Mouse (Mus musculus) liver (tissue): ENCODE measurements around the gene Zfp952.
A peak's percentile ranks its signal among the peaks of the same experiment; 100 is the strongest.
"Not testable (repeated sequence)": the region's sequence is repeated elsewhere in the genome, so short reads cannot be mapped to it uniquely, and the experiment has no call there.

Experiments
- DNase-seq: peaks from one replicate; pipeline ENCODE4 v3.0.0-alpha.2; 2020; ENCODE audit warnings: mixed read lengths

Zfp952 gene

GRCm38 (mm10) chr17:32992699-32993474 is at the start of gene Zfp952:
TSS of gene Zfp952 (plus strand) at chr17:32993129.
- peak; percentile 72 for DNase-seq

- DNase-seq: no peak
Measured at GRCm38 (mm10) chr17:32943661-32944060, 49.3 kb upstream of the Zfp952 start.

- DNase-seq: no peak
Measured at GRCm38 (mm10) chr17:32944402-32945035, 48.4 kb upstream of the Zfp952 start.

- no peak for DNase-seq
Measured at GRCm38 (mm10) chr17:32946716-32947115, 46.2 kb upstream of the Zfp952 start.

- DNase-seq: peak; percentile 88
Measured at GRCm38 (mm10) chr17:32947215-32947914, 45.6 kb upstream of the Zfp952 start, which contains the start of gene Cyp4f13. TSS of gene Cyp4f13 (minus strand) at chr17:32947402.

GRCm38 (mm10) chr17:32950136-32950535 is 42.8 kb upstream of the Zfp952 start:
- DNase-seq: no peak

- no peak for DNase-seq
Measured at GRCm38 (mm10) chr17:32951006-32951405, 41.9 kb upstream of the Zfp952 start.

GRCm38 (mm10) chr17:32951441-32951840 is 41.5 kb upstream of the Zfp952 start:
- peak; percentile 79 for DNase-seq

GRCm38 (mm10) chr17:32965253-32965622 is 27.7 kb upstream of the Zfp952 start:
- DNase-seq: no peak

GRCm38 (mm10) chr17:32965623-32966290 is 27.2 kb upstream of the Zfp952 start, which contains the start of gene Zfp472:
TSS of gene Zfp472 (plus strand) at chr17:32965814.
- peak; percentile 88 for DNase-seq

GRCm38 (mm10) chr17:32981361-32981760 is 11.6 kb upstream of the Zfp952 start:
- no peak for DNase-seq

- DNase-seq: no peak
Measured at GRCm38 (mm10) chr17:32986301-32986700, 6.6 kb upstream of the Zfp952 start.

- peak; percentile 27 for DNase-seq
Measured at GRCm38 (mm10) chr17:32991965-32992698, 797 bp upstream of the Zfp952 start.

GRCm38 (mm10) chr17:32998492-32998891 is 5.6 kb downstream of the Zfp952 start:
- DNase-seq: no peak

GRCm38 (mm10) chr17:33008337-33008736 is 15.4 kb downstream of the Zfp952 start:
- no peak for DNase-seq

- DNase-seq: not testable (repeated sequence)
Measured at GRCm38 (mm10) chr17:33020434-33020833, 27.5 kb downstream of the Zfp952 start.

- DNase-seq: peak; percentile 13
Measured at GRCm38 (mm10) chr17:33032376-33032775, 39.4 kb downstream of the Zfp952 start.

- peak; percentile 81 for DNase-seq
Measured at GRCm38 (mm10) chr17:33032900-33033891, 40.3 kb downstream of the Zfp952 start, which contains the start of gene Zfp763. TSS of gene Zfp763 (minus strand) at chr17:33033402.
